Mouse (Mus musculus) kidney, postnatal 10 days (tissue): ENCODE results near the gene Tmem251.

ENCODE experiments used
- DNase-seq: peaks from one replicate; pipeline ENCODE4 v3.0.0; 2021; ENCODE audit warnings: mixed read lengths

The Tmem251 gene

GRCm38 (mm10) chr12:102710851-102711375 lies 32.6 kb upstream of the Tmem251 start:
- no peak for DNase-seq

DNA sequence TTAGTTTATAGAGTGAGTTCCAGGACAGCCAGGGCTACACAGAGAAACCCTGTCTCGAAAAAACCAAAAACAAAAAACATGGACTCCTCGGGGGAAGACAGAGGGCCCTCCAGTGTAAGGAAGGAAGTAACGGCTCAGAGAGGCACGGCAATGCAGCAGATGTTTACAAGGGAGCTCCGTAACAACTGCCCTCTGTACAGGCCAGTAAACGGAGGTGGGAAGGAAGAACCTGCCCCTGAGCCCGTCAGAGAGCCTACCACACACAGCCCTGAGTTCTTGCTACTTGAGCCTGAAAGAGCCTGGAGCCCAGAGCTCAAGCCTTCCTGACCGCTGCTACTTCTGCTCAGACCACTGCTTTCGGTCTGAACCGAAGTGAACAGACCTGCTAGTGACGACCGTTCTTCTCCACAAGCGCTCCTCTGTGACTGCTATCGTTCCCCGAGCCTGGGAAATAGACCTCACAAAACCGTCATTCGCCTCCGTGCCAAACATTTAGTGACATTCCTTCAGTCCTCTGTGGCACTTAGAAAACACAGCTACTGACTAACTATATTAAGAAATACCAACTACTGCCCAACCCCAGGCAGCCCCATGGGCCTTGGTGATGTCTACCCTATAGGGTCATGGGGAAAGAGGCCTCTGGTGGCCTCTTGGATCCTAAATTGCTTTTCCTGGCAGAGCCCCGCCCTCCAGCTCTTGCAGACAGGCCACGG lies 30.3 kb upstream of the Tmem251 start:
- DNase-seq = no peak

DNA sequence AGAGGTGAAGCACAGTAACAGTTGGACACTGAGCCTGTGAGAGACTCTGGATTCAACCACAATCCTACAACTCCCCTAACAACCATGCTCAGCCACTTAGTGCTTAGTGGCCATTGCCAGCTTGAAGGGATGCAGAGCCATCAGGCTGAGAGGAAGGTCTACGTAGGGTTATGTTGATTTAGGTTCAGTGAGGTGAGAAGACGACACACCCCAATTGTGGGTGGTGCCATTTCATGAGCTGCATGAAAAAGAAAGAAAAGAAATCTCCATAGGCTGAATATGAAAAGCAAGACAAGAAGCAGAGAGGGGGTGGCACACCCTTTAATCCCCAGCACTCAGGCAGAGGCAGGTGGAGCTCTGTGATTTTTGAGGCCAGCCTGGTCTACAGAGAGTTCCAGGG lies 29.4 kb upstream of the Tmem251 start:
- DNase-seq = no peak

DNA sequence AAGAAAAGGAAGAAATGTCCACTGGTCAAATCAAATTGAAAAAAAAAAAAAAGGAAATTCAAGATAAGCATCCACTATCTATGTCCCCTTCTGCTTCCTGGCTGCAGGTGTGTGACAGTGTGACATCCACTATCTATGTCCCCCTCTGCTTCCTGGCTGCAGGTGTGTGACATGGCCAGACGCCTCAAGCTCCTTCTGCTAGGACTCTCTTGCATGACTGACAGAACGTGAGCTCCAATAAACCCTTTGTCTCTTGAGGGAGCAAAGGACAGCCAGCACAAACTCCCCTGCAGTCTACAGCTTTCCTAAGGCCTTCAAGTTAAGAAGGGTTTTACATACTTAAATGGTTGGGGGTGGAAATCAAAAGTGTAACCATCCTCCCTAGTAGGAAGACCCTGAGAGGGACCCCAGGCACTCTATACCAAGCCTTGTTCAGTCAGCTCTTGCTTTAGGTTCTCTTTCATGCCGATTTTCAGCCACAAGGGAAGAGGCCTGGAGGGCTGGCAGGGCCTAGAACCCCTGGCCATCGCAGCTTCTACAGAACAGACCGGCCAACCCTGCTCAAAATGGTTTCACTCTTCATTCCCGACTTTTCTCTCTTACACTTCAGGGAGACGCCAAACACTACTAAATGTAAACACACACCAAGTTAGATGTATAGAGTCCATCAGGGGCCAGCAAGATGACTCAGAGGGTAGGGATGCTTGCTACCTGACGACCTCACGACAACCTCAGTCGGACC lies 28.7 kb upstream of the Tmem251 start:
- no peak for DNase-seq

DNA sequence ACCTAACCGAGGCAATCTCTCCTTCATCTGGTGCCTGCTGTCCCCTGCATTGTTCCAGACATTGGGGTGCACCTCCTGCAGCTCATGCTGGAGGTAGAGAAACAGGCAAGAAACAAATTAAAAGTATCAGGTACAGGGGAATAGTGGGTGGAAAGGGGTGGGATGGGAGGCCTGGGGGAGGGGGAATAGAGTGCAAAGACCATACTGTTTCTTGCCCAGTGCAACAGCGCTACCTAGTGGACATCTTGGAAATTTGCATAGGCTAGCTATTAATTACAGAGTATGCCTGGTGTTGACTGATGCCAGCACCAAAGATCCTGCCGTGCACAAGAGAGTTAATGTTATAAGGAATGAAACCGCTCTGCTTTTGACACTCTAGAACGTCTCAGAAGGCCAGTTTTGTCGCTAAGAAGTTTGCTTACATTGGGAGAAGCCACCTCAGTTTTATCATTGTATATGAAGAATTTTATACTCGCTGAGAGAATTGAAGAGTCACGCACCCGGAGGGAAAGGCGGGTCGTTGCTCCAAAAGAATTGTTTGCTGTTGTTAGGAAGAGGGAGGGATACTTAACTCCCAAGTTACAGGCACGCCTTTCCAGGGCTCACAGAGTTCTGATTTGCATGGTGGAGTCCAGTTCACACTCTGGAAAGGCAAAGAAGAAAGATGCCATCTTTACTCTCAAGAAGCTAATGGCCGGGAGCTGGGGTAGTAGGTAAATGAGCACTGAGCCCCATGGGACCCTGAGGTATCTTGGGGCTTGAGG lies 23.8 kb upstream of the Tmem251 start:
- DNase-seq = peak; percentile 66

- no peak for DNase-seq
Observed at GRCm38 (mm10) chr12:102722451-102722850, 21.1 kb upstream of the Tmem251 start.

DNA sequence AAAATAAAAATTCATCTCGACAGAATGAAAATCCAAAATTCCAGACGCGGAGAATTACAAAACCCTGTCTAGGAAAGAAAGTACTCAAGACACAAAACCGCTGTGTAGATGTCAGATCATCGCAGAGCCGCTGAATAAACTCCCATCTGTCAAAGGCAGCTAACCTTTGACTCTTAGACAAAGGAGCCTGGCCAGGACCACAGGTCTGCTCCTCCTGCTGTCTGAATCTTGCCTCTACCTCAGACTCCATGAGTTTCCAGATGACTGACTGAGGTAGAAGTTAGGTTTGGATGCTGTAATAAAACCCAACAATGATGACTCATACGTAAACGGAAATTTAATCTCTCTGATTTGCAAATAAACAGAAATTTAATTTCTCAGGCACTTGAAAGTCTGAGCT lies 20.6 kb upstream of the Tmem251 start:
- DNase-seq = no peak

- DNase-seq = no peak
Observed at GRCm38 (mm10) chr12:102723861-102724260, 19.7 kb upstream of the Tmem251 start.

DNA sequence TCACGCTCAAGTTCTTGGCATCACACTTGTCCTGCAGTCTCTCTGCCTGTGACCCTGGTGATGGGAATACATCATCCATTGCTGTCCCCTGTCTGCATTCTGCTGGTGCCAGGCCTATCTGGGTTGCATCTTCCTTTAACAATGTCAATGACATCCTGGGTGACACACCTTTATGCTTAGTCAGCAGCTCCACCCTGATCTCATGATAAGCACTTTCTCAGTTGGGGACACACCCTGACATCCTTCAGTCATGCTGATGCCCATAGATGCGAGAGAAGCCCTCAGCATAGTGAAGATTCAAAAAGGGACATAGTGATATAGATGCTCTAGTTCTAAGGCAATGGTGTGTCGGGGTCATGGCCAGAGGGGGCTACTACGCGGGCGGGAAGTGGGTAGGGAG lies 18.4 kb upstream of the Tmem251 start:
- no peak for DNase-seq

- peak; percentile 31 for DNase-seq
Observed at GRCm38 (mm10) chr12:102725761-102726175, 17.8 kb upstream of the Tmem251 start.

GRCm38 (mm10) chr12:102729855-102730797 lies 13.4 kb upstream of the Tmem251 start:
- DNase-seq = peak; percentile 88

- DNase-seq = peak; percentile 24
Observed at GRCm38 (mm10) chr12:102730798-102731619, 12.6 kb upstream of the Tmem251 start.

DNA sequence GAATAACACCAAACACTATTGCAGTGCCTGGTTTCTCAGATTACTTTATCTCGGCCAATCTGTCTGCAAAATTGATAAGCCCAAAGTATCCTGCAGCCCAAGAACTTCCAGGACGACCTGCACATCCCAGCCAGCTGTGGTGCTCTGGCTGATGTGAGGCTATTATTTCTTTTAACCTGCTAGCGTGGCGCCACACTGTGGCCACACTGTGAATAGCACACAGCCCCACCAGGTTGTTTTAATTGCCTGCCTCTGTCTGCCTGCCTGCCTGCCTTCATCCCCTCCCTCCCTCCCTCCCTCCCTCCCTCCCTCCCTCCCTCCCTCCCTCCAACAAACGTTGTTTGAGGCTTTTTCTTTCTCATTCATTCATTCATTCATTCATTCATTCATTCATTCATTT lies 10.2 kb upstream of the Tmem251 start:
- peak; percentile 79 for DNase-seq

DNA sequence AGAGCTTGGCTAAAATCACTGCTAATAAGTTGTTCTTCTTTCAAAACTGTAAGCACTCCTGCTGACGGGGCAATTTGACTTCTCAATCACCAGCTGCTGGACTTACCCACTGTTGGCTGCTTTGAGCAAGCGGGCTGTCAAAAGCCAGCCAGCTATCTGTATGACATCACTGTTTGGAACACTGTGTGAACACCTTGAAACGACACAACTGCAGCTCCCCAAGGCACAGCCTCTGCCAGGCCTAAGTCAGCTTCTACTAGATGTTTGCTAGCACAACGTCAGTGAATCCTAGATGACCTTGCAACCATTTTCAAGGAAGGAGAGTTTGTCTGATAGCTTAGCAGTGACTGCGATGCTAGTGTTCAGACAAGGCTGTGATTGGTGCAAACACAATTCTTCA lies 4.5 kb upstream of the Tmem251 start:
- DNase-seq = no peak

DNA sequence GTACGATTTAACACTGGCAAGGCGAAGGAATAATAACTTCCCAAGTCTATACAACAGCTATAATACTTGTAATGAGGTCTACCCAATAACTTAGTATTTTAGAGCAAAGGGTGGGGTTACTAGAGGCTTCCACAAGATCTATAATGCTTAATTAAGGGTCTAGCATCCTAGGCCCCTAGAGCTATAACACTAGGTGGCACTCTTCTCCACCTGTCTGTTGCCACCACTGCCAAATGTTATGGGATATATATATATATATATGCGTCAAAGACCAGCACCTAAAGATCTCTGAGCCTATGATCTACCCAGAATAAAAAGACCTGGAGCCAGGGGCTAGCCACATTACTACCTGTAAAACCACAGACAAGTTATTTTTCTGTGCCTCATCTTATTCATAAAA lies 3.3 kb upstream of the Tmem251 start:
- no peak for DNase-seq

- no peak for DNase-seq
Observed at GRCm38 (mm10) chr12:102742056-102742455, 1.5 kb upstream of the Tmem251 start.

GRCm38 (mm10) chr12:102743036-102743588 lies 450 bp upstream of the Tmem251 start:
- DNase-seq = no peak

GRCm38 (mm10) chr12:102744839-102745238 lies 1.3 kb downstream of the Tmem251 start:
- no peak for DNase-seq

DNA sequence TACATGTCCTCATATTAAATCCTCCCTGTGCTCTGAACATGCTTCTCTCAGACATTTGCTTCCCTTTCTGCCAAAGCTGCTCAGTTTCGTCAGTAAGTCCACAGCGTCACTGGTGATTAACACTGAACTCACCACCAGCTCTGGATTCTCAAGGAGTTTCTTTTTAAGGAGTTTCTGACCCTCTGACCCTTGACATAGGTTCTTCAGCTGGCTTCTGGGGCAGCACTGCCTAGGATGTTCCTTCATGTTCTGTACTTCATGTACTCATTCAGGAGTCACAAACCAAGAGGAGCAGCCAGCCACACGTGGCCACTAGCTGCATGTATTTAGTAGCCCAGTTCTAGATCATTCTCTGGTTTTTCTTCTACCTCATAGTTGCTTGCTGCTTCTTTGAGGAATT lies 4.7 kb downstream of the Tmem251 start:
- DNase-seq = no peak

GRCm38 (mm10) chr12:102756304-102756703 lies 12.7 kb downstream of the Tmem251 start:
- DNase-seq = peak; percentile 50
